Mouse (Mus musculus): Measurements from ENCODE around the gene Ddx21. TPM values are rescaled to one million over a fixed set of nuclear protein-coding genes. Genes with fewer than 3 reads are reported as not detected.
A peak's percentile ranks its signal among the peaks of the same experiment; 100 is the strongest.

Gene Ddx21
- total RNA-seq, 1 experiment from 2014 or later, result 87.6 TPM

DNA sequence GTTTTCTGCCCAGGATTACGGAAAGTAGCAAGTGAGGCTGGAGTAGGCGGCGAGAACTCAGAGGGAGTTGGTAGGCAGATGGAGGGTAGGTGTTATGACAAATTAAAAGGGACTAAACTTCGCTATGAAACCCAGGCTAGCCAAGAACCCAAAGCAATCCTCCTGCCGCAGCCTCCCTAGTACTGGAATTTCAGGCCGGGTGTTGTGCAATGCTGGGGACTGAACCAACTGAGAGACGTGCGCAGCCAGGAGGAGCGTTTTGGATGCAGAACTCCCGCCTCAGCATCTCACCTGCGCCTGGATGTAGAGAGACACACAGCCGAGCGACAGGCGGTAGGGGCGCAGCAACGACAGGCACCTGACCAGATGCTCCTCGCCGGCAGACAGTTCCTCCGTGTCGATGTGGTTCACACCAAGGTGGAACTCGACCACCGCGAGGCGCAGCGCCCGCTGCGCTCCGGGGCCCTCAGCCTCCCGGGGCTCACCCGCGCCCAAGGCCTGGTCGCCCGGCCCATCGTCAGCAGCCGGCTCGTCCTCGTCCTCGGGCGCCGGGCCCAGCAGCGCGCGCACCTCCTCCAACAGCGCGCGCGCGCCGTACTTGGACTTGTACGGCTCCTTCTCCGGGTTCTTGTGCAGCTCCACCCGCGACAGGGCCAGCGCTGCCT is 24.3 kb downstream of the Ddx21 start:
- no peak for ATAC-seq (ENCODE audit: extremely low read depth, insufficient number of reproducible peaks, low FRiP score, poor library complexity, severe bottlenecking)

DNA sequence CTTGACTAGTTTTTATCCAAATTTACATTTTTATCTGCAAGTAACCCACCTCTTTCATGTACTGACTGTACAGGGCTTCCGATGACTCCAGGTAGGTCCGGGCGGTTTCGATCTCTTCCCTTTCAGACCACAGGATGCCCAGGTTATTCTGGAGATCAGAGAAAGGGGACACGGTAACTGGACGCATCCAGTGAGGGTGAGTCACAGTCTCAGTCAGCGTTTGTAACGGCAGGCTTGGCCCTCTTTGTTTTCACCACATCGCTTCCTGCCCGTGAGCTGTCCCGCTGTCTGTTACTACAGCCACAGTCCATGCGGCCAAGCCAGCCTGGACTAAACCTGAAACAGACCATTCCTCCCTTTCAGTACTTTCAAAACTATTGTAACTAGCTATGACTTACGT is 27.1 kb downstream of the Ddx21 start:
- ATAC-seq (ENCODE audit: extremely low read depth, insufficient number of reproducible peaks, low FRiP score, poor library complexity, severe bottlenecking), result no peak

- no peak for ATAC-seq (ENCODE audit: extremely low read depth, insufficient number of reproducible peaks, low FRiP score, poor library complexity, severe bottlenecking)
These were observed 31.8 kb downstream of the Ddx21 start for GRCm38 (mm10) chr10:62570126-62570871.

DNA sequence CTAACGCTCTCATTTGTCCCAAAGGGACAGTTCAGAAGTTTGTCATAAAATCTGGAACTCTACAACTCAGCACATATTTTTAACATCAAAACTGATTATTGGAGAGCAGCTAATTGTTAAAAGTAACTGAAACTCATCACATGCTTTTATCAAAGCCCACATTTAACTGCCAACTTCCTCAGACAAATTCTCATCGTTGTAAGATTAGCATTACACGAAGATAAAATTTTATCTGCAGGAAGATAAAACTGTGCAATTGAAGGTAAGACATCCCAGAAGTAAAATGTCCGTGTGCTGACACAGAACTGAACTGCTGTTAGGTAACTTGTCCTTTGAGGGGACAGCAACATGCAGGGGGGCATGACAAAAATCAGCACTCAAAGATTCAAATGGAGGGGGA is 33.2 kb downstream of the Ddx21 start:
- no peak for ATAC-seq (ENCODE audit: extremely low read depth, insufficient number of reproducible peaks, low FRiP score, poor library complexity, severe bottlenecking)

GRCm38 (mm10) chr10:62557736-62558135 is 44.3 kb downstream of the Ddx21 start:
- ATAC-seq (ENCODE audit: extremely low read depth, insufficient number of reproducible peaks, low FRiP score, poor library complexity, severe bottlenecking), result no peak

DNA sequence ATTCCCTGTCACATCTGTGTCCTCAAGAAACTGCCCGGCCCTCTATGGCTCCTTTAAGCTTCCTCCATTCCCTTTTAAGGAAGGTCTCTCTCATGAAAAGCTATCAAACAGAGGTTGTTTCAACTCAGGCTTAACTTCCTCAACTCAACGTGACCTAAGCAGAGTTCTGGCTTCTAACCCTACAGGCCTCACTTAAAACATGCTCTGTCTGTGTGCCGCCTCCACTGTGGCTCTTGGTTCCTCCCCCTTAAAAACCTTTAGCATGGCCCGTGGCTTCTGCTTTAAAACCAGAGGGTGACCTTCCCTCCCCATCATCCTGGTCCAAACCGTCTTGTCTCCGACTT is 45.6 kb downstream of the Ddx21 start:
- peak; percentile 52 for ATAC-seq (ENCODE audit: extremely low read depth, insufficient number of reproducible peaks, low FRiP score, poor library complexity, severe bottlenecking)

GRCm38 (mm10) chr10:62555705-62556557 is 46.1 kb downstream of the Ddx21 start:
- no peak for ATAC-seq (ENCODE audit: extremely low read depth, insufficient number of reproducible peaks, low FRiP score, poor library complexity, severe bottlenecking)

DNA sequence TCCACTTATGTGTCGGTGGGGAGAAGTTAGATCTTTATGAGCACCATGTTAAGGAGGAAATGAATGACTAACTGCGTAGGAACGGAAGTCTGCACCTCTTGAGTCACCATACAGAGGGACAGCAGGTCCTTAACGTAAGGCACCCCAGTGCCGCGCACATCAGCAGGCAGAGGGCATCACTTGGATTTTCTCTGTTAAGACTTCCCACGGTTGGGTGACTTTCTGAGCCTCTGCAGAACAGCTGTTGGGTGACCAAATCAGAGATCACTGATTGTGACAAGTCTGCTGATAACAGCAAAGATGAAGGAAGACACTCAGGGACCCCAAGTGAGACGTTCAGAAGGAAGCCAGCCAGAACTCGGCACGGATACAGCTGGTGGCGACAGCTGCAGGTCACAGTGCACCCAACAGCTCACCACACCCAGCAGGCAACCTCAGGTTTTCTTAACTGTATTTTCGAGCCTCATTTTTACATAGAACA is 48.4 kb downstream of the Ddx21 start:
- ATAC-seq (ENCODE audit: extremely low read depth, insufficient number of reproducible peaks, low FRiP score, poor library complexity, severe bottlenecking), result peak; percentile 79

DNA sequence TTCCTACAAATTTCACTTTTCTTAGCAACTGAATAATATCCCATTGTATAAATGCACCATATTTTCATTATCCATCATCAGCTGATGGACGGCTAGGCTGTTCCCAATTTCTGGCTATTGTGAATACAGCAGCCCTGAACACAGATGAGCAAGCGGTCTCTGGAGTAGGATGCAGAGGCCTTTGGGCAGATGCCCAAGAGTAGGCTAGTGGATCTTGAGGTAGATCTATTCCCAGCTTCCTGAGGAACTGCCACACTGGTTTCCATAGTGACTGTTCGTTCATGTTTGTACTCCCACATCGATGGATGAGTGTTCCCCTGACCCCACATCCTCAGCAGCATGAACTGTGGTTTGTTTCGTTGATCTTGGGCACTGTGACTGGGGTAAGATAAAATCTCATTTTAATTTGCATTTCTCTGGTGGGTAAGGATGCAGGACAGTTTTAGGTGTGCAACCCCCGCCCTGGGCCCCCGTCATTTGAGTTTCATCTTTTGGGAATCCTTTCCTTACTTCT is 51.2 kb downstream of the Ddx21 start:
- ATAC-seq (ENCODE audit: extremely low read depth, insufficient number of reproducible peaks, low FRiP score, poor library complexity, severe bottlenecking), result no peak

GRCm38 (mm10) chr10:62549523-62550166 is 52.4 kb downstream of the Ddx21 start:
- ATAC-seq (ENCODE audit: extremely low read depth, insufficient number of reproducible peaks, low FRiP score, poor library complexity, severe bottlenecking), result peak; percentile 78

GRCm38 (mm10) chr10:62546441-62546840 is 55.6 kb downstream of the Ddx21 start:
- no peak for ATAC-seq (ENCODE audit: extremely low read depth, insufficient number of reproducible peaks, low FRiP score, poor library complexity, severe bottlenecking)

GRCm38 (mm10) chr10:62545759-62546158 is 56.3 kb downstream of the Ddx21 start:
- ATAC-seq (ENCODE audit: extremely low read depth, insufficient number of reproducible peaks, low FRiP score, poor library complexity, severe bottlenecking), result no peak

GRCm38 (mm10) chr10:62544316-62544715 is 57.8 kb downstream of the Ddx21 start:
- no peak for ATAC-seq (ENCODE audit: extremely low read depth, insufficient number of reproducible peaks, low FRiP score, poor library complexity, severe bottlenecking)

GRCm38 (mm10) chr10:62543399-62543808 is 58.7 kb downstream of the Ddx21 start:
- ATAC-seq (ENCODE audit: extremely low read depth, insufficient number of reproducible peaks, low FRiP score, poor library complexity, severe bottlenecking), result peak; percentile 86

DNA sequence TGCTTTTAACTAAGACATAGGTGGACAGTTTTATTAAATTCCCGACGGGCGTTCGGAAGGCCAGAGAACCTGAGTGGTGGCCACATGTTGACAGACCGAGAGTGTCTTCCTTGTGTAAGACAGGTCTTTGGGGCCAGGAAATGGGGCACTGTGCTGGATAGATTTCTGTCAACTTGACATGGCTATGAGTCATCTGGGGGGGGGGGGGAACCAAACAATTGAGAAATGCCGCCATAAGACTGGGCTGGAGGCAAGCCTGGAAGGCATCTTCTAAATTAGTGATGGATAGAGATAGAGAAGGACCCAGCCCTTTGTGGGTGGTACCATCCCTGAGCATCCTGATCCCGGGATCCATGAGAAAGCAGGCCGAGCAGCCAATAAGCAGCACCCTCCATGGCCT is 59.2 kb downstream of the Ddx21 start:
- ATAC-seq (ENCODE audit: extremely low read depth, insufficient number of reproducible peaks, low FRiP score, poor library complexity, severe bottlenecking), result peak; percentile 8

- no peak for ATAC-seq (ENCODE audit: extremely low read depth, insufficient number of reproducible peaks, low FRiP score, poor library complexity, severe bottlenecking)
These were observed 59.6 kb downstream of the Ddx21 start for GRCm38 (mm10) chr10:62542507-62542906.

GRCm38 (mm10) chr10:62541499-62541898 is 60.6 kb downstream of the Ddx21 start:
- ATAC-seq (ENCODE audit: extremely low read depth, insufficient number of reproducible peaks, low FRiP score, poor library complexity, severe bottlenecking), result peak; percentile 39; the same call in 1 of the 2 replicates

- no peak for ATAC-seq (ENCODE audit: extremely low read depth, insufficient number of reproducible peaks, low FRiP score, poor library complexity, severe bottlenecking)
These were observed 61.3 kb downstream of the Ddx21 start for GRCm38 (mm10) chr10:62540800-62541199.

DNA sequence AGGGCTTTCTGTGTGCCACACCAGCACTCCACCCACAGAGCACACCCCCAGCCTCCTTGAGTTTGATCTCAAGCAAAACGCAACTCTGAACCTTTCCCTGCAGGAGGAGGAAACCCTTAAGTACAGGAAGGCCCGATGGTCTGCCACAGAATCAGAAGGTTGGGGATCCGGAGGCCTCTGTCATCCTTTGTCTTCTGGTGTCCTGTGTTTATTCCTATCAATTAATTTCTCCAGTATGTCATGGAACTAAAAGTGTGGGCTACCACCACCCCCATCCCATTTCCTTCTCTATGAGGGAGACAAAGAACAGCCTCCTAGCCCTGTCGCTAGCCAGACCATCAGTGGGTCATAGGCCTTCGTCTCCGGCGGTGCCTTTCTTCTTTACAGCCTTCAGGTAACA is 67.6 kb downstream of the Ddx21 start:
- ATAC-seq (ENCODE audit: extremely low read depth, insufficient number of reproducible peaks, low FRiP score, poor library complexity, severe bottlenecking), result no peak
